Mouse (Mus musculus) lung, adult 18-20 months (tissue): Measurements from ENCODE around the gene N4bp2l2.

Experiments used
- DNase-seq, 2 experiments: peaks; one replicate each; pipeline ENCODE4 v3.0.0; 2022; ENCODE audit warnings: mixed read lengths in 2 of 2

Gene N4bp2l2

DNA sequence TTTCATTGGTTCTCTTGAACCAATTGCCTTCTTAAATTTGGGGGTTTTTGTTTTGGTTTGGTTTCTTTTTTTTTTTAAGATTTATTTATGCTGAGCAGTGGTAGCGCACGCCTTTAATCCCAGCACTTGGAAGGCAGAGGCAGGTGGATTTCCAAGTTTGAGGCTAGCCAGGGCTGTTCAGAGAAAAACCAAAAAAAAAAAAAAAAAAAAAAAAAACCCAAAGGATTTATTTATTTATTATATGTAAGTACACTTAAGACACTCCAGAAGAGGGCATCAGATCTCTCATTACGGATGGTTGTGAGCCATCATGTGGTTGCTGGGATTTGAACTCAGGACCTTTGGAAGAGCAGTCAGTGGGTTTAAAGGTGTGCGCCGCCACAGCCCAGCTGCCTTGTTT, 105.1 kb downstream of the N4bp2l2 start:
- no peak for DNase-seq

DNA sequence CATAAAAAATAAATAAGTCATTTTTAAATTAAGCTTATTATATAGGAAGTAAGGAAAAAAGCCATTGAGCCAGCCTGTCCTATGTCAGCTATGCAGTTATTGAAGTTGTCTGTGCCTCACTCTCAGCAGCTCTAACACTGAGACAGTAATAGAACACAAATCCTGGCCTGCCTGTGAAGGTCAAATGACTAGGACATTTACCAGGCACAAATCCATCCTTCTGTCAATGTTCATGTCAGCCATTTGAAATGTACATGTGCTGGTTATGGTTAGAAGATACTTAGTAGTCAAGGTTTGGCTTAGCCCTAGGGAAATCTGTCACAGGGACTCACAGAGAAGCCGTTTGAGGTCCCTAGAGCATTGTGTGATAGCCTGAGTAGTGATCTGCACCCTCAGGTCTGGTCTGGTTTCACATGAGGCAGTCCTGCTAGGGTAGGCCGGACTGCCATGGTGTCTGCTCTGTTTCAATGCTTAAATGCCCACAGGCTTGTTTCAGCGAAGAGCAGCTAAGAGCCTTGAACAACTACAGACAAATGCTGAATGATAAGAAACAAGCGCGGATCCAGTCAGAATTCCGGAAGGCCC, 106.4 kb downstream of the N4bp2l2 start:
- DNase-seq, result no peak
